In genomic region chr3:9549815-9550214, GRCm38 (mm10) we compare ENCODE assay signal across 15 mouse cellular contexts.
DNase-seq lines count a peak whose midpoint lies in the region; ATAC-seq and TF ChIP-seq lines count a peak whose summit lies in the region.
"Had no signal": no experiment of that assay in that cellular context is flagged by ENCODE, and none has a peak within 500 bp of the region (broad histone marks: within the 10 kb centered on the region; RNA-seq: fewer than 3 reads in every experiment).

No protein-coding gene starts in this region.

- H3K36me3 ChIP-seq in intestine, embryonic 14.5 days (ENCODE audit: control insufficient read depth, insufficient read depth, low read length) = no peaks in the 10 kb centered on the region
- H3K36me3 ChIP-seq in intestine, embryonic 16.5 days (ENCODE audit: control insufficient read depth, insufficient read depth, low read length) = no peaks in the 10 kb centered on the region
- no peaks in the 10 kb centered on the region for H3K36me3 ChIP-seq in kidney, adult 2 months (ENCODE audit: control insufficient read depth, insufficient read depth, low read length)
- H3K36me3 ChIP-seq: embryonic facial prominence, embryonic 15.5 days; hindbrain, embryonic 10.5 days had no signal

- H3K27me3 ChIP-seq in intestine, embryonic 14.5 days (replicated peaks; ENCODE audit: control insufficient read depth, insufficient read depth, low read length) = no peaks in the 10 kb centered on the region
- no peaks in the 10 kb centered on the region for H3K27me3 ChIP-seq in intestine, embryonic 16.5 days (replicated peaks; ENCODE audit: control insufficient read depth, insufficient read depth, low read length)
- no peaks in the 10 kb centered on the region for H3K27me3 ChIP-seq in kidney, adult 2 months (replicated peaks; ENCODE audit: control insufficient read depth, insufficient read depth, low read length)
- H3K27me3 ChIP-seq: embryonic facial prominence, embryonic 15.5 days; forebrain, embryonic 13.5 days had no signal

- no peak for TF ChIP-seq POLR2A in kidney, adult 2 months (IDR thresholded peaks at IDR 0.05; ENCODE audit: low read depth, low read length)

- no peak overlapping the region for H3K9ac ChIP-seq in intestine, embryonic 14.5 days (ENCODE audit: low read length)
- no peak overlapping the region for H3K9ac ChIP-seq in intestine, embryonic 16.5 days (ENCODE audit: low read depth, low read length)
- H3K9ac ChIP-seq: embryonic facial prominence, embryonic 15.5 days; forebrain, embryonic 13.5 days; liver, postnatal 0 days had no signal

- H3K9me3 ChIP-seq in intestine, embryonic 14.5 days (ENCODE audit: control insufficient read depth, low read length) = no peaks in the 10 kb centered on the region
- no peaks in the 10 kb centered on the region for H3K9me3 ChIP-seq in intestine, embryonic 16.5 days (ENCODE audit: control insufficient read depth, low read length)
- H3K9me3 ChIP-seq: embryonic facial prominence, embryonic 15.5 days; forebrain, embryonic 13.5 days; hindbrain, embryonic 10.5 days had no signal

- no peak for TF ChIP-seq CTCF in kidney, adult 2 months (conservative IDR thresholded peaks at IDR 0.05; ENCODE audit: insufficient read depth, insufficient read length, low read depth, low read length)

- H3K27ac ChIP-seq in intestine, embryonic 14.5 days (ENCODE audit: low read depth) = no peak overlapping the region
- no peak overlapping the region for H3K27ac ChIP-seq in intestine, embryonic 16.5 days (ENCODE audit: low read length)
- H3K27ac ChIP-seq in kidney, adult 2 months (ENCODE audit: insufficient read depth, low read depth, low read length) = no peak overlapping the region
- H3K27ac ChIP-seq: embryonic facial prominence, embryonic 15.5 days; forebrain, embryonic 13.5 days; hindbrain, embryonic 10.5 days had no signal

- no peak overlapping the region for H3K4me3 ChIP-seq in intestine, embryonic 14.5 days (ENCODE audit: low read depth, low read length)
- no peak overlapping the region for H3K4me3 ChIP-seq in intestine, embryonic 16.5 days (ENCODE audit: low read length)
- no peak overlapping the region for H3K4me3 ChIP-seq in kidney, adult 2 months (ENCODE audit: insufficient read depth, low read depth, low read length)
- H3K4me3 ChIP-seq: embryonic facial prominence, embryonic 15.5 days; forebrain, embryonic 13.5 days; hindbrain, embryonic 10.5 days had no signal

- no peak for ATAC-seq in intestine, embryonic 14.5 days (replicated peaks; ENCODE audit: low FRiP score, low TSS enrichment, low read depth)
- no peak for ATAC-seq in intestine, embryonic 16.5 days
- peak; percentile 59 for ATAC-seq in megakaryocyte progenitor cell, adult 5-6 weeks (replicated peaks; ENCODE audit: poor library complexity)
- ATAC-seq: forebrain, embryonic 13.5 days; liver, postnatal 0 days had no signal

- peak; percentile 41 for DNase-seq in intestine, embryonic 14.5 days (ENCODE audit: low spot score)
- peak; percentile 38 for DNase-seq in T-cell, adult 2 months (ENCODE audit: low spot score)
- peak; percentile 59 for DNase-seq in thymus, postnatal 14 days
- DNase-seq in lung, postnatal 36 days = no peak
- DNase-seq in kidney, adult 2 months = no peak
- DNase-seq: adrenal gland, postnatal 14 days; cerebellum, postnatal 36 days; left cerebral cortex, postnatal 4 days; liver, postnatal 0 days had no signal

- H3K4me1 ChIP-seq in intestine, embryonic 14.5 days (replicated peaks; ENCODE audit: control insufficient read depth, insufficient read depth, low read length) = peaks cover 21% of the 10 kb centered on the region
- peaks cover 15% of the 10 kb centered on the region for H3K4me1 ChIP-seq in intestine, embryonic 16.5 days (ENCODE audit: control insufficient read depth, insufficient read depth, low read length)
- H3K4me1 ChIP-seq in kidney, adult 2 months (ENCODE audit: control insufficient read depth, insufficient read depth, low read length) = peaks cover 10% of the 10 kb centered on the region

- no peak overlapping the region for H3K4me2 ChIP-seq in intestine, embryonic 14.5 days (ENCODE audit: low read length)
- no peak overlapping the region for H3K4me2 ChIP-seq in intestine, embryonic 16.5 days (ENCODE audit: low read depth, low read length)
- H3K4me2 ChIP-seq: embryonic facial prominence, embryonic 15.5 days; forebrain, embryonic 13.5 days; midbrain, embryonic 11.5 days had no signal

- 77% methylated on average over 5 of the region's 5 CpGs for WGBS in intestine, embryonic 14.5 days
- 70% methylated on average over 5 of the region's 5 CpGs for WGBS in intestine, embryonic 16.5 days
- 69% methylated on average over 5 of the region's 5 CpGs for WGBS in kidney, adult 2 months

Comparison
In these comparisons a context has a peak if more than half of its experiments do, and no peak if none do; other contexts are left out.
1. DNase-seq: peak in intestine, embryonic 14.5 days (single experiment), T-cell, adult 2 months (single experiment) and thymus, postnatal 14 days (single experiment); none in lung, postnatal 36 days (single experiment) and kidney, adult 2 months (single experiment).